Mouse (Mus musculus) embryo, embryonic 11.5 days (tissue): ENCODE data around the gene Ugt1a8.

ENCODE experiments used
- DNase-seq: peaks from one replicate; pipeline ENCODE4 v3.0.0-alpha.2; 2012; ENCODE audit warnings: low read depth, low spot score

The Ugt1a8 gene

DNA sequence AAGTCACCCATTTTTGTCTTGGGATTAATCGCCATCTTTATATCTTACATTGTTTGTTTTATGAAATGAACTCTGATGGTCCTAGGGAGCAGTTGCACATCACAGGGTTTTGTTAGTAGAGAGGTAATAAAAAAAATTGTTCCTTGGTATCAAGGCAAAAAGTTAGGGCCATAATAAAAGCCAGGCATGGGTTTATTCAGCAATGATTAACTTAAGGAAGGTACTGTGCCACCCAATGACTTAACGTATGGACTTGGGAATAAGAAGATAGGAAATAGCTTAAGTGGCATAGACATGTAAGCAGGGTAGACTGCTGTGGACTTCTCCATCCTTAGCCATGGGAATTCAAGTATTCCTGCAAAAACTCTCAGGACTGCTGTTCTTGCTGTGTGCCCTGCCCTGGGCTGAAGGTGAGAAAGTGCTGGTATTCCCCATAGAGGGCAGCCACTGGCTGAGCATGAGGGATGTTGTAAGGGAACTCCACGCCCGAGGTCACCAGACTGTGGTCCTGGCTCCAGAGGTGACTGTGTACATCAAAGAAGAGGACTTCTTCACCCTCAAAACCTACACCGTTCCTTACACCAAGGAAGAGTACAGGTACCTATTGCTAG, 98.8 kb downstream of the Ugt1a8 start:
- no peak for DNase-seq

DNA sequence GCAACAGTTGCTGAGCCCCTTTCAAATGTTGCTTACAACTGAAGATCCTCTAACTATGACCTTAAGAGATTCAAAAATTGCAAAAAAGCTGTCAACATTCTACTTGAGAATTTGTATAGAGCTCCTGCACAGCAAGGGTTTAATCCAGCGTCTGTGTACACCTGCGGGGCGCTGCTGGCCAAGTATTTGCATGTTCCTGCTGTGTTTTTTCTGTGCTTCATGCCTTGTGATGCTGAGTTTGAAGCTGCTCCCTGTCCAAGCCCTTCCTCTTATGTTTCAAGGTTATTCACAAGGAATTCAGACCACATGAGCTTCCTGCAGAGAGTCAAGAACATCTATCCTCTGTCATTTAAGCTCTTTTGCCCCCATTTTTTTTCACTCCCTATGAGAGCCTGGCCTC, 104.5 kb downstream of the Ugt1a8 start:
- DNase-seq: no peak

DNA sequence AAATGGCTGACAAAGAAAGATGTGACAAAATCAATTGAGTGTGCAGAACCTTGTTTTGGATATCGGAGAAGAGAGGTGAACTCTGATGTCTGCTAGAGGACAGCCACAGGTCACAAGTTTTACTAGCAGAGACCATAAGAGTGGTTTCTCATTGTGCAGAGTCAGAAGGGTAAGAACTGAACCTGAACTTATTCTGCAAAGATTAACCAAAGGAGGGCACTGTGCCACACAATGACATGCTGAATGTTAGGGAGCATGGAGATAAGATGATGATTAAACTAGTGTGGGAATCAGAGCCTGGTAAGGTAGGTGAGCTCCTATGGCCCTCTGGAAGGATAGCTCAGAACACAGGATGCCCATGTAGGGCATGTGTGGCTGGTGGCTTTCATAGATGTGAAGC, 108.1 kb downstream of the Ugt1a8 start:
- DNase-seq: no peak

DNA sequence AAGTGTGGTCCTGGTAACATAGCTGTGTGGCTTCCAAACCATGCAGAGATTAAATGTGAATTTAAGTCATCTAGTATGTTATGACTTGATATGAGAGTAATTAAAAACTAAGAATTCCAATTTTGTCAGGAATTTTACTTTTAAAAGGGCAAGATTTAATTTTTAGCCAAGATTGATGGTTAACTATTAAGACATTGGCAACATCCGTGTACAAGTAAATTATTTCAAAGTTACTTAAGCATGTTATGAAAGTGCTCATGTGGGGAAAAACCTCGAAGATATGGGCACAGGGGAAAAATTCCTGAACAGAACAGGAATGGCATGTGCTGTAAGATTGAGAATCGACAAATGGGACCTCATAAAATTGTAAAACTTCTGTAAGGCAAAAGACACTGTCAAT, 109.8 kb downstream of the Ugt1a8 start:
- DNase-seq: no peak

- DNase-seq: no peak
Measured at GRCm38 (mm10) chr1:88199996-88200395, 112.4 kb downstream of the Ugt1a8 start.

DNA sequence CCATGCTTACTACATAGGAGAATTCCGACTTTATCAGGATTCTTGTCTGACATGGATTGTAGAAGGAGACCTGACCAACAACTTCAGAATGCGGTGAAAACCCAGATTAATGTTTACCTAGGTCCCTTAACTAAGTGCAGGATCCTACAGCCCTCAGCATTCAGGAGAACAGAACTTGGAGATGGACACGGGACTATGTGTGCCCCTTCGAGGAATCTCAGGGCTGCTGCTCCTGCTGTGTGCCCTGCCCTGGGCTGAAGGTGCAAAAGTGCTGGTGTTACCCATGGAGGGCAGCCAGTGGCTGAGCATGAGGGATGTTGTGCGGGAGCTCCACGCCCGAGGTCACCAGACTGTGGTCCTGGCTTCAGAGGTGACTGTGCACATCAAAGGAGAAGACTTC, 112.8 kb downstream of the Ugt1a8 start, which contains the start of gene Ugt1a2:
Gene Ugt1a2, plus strand, starts transcription at position 146 of the 400 bp plus-strand sequence.
- DNase-seq: no peak

GRCm38 (mm10) chr1:88205294-88205922, 117.8 kb downstream of the Ugt1a8 start, which contains the start of gene Dnajb3:
Dnajb3 (minus strand) TSS chr1:88205782.
- peak; percentile 73 for DNase-seq

GRCm38 (mm10) chr1:88206843-88207479, 119.3 kb downstream of the Ugt1a8 start:
- DNase-seq: no peak

GRCm38 (mm10) chr1:88211812-88212211, 124.2 kb downstream of the Ugt1a8 start, which contains the start of gene Ugt1a1:
Ugt1a1 (plus strand) TSS chr1:88211959.
- no peak for DNase-seq

- no peak for DNase-seq
Measured at GRCm38 (mm10) chr1:88212341-88213045, 124.9 kb downstream of the Ugt1a8 start.

DNA sequence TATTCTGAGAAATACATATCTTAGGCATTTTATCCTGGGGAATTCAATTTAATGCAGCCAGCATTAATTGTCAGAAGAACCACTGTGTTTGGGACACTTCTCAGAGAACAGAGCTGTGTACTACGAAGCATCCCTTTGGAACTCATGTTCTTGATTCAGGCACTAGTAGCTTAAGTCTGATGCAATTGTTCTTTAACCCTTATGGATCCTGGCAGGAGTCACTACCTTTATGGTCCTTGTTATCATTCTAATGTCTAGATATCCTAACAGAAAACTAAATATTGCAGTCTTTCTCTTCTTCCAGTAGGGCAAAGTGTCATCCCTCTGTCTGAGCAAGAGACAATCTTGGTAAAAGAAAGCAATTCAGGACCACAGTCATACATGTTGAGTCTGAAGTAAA, 125.4 kb downstream of the Ugt1a8 start:
- no peak for DNase-seq

GRCm38 (mm10) chr1:88213766-88214461, 126.3 kb downstream of the Ugt1a8 start:
- no peak for DNase-seq

GRCm38 (mm10) chr1:88214462-88214952, 126.9 kb downstream of the Ugt1a8 start:
- DNase-seq: no peak

DNA sequence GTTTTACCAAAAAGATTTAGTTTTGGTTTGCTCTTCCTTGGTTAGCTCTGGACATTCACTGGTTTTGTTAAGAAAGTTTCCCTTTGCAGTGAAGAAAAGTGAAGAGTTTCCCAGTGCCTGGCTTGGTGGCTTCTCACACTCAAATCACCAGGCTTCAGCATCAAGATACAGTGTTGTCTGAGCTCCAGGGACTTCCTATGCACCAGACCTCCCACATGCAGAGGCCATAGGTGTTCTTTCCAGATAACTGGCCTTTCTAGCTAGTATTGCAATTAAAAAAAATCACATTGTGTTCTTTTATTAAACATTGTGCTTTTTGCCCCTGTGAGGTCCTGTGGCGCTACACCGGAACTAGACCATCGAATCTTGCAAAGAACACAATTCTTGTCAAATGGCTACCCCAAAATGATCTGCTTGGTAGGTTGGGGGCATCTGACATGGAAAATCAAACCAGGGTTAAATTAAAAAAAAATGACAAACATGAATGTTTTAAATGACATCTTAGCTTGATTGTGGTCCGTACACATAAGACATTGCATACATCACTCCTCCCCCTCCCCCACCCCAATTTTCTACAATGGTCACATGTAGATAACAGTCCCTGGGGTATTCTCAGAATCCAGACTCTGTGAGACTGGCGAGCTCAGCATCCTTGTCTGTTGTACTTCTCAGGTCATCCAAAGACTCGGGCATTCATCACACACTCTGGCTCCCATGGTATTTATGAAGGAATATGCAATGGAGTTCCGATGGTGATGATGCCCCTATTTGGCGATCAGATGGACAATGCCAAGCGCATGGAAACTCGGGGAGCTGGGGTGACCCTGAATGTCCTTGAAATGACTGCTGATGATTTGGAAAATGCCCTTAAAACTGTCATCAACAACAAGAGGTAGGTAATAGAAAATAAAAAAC, 128.1 kb downstream of the Ugt1a8 start:
- no peak for DNase-seq

- no peak for DNase-seq
Measured at GRCm38 (mm10) chr1:88216551-88216950, 128.9 kb downstream of the Ugt1a8 start.

DNA sequence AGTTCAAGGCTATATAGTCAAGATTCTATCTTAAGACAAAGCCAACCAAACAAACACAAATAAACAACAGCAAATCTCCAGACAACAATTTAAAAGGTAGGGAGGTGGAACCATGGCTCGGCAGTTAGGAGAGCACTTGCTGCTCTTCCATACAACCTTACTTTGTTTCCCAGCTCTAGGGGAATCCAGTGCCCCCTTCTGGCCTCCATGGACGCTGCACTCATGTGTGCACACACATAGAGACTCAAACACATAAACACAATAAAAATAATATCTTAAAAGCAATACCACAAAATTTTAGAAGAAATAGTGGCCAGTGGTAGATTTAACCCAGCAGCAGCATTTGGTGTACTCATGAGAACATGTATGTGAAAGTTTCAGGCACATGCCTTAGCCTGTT, 129.5 kb downstream of the Ugt1a8 start:
- no peak for DNase-seq

DNA sequence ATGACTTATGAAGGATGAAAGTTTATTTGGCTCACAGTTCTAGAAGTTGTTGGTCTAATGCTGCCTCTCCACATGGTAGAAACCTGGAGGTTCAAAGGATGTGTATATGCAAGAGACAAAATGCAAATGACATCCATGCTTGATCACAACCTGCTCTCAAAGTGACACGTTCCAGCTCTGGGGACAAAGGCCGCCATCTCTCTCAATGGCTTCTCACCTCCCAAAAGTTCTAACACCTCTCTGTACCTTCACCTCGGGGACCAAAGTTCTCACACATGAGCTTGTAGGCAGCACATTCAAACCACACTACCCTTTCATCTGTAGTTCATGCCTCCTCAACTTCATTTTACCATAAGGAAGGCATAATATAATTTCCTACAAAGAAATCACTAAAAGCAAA, 130.0 kb downstream of the Ugt1a8 start:
- DNase-seq: no peak

DNA sequence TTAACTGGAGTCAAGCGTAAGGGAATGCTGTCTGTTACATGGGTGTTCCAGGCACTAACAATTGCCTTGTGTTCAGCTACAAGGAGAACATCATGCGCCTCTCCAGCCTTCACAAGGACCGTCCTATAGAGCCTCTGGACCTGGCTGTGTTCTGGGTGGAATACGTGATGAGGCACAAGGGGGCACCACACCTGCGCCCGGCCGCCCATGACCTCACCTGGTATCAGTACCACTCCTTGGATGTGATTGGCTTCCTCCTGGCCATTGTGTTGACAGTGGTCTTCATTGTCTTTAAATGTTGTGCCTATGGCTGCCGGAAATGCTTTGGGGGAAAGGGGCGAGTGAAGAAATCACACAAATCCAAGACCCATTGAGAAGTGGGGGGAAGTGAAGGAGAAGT, 130.4 kb downstream of the Ugt1a8 start:
- no peak for DNase-seq

GRCm38 (mm10) chr1:88218591-88218990, 131.0 kb downstream of the Ugt1a8 start:
- no peak for DNase-seq

DNA sequence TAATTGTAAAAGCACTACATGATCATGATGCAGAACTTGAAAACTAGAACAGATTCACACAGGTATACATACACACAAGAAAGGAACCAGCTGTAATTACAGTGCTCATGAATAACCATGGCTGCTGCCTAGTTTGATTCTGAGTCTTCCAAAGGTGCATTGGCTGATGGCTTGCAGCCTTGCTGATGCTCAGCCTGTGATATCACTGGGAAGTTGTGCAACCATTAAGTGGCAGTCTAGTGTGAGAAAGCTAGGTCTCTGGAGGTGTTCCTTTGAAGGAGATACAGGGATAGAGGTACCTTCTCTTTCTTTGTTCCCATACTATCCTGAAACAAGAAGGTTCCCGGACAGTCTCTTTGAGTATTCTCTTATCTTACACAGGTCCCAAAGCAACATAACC, 131.4 kb downstream of the Ugt1a8 start:
- no peak for DNase-seq
